Mouse (Mus musculus): ENCODE measurements around the gene Stk4.

DNA sequence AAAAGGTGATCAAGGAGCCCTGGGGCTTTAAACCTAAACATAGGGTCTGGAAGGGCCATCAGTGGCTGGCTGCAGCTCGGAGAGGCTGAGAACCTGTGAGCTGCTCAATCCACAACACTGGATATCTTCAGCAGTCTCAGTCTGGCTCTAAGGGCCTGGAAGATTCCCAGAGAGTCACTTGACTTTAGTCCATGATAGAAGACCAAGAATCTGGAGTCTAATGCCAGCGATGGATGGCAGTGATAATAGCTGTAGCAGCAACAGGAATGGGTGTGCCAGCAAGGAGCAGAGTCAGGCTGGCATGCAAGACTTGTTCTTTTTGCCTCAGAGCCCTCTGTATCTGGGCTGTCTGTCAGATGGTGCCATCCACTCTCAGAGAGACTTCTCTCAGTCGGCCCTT is 32.2 kb downstream of the Stk4 start:
- no peak for TF ChIP-seq POLR2A (IDR thresholded peaks at IDR 0.05; ENCODE audit: low read depth, low read length)
- no peak for TF ChIP-seq MAX (IDR thresholded peaks at IDR 0.05; ENCODE audit: low read length)
